Mouse (Mus musculus): ENCODE measurements around the gene Trmt2a.

DNA sequence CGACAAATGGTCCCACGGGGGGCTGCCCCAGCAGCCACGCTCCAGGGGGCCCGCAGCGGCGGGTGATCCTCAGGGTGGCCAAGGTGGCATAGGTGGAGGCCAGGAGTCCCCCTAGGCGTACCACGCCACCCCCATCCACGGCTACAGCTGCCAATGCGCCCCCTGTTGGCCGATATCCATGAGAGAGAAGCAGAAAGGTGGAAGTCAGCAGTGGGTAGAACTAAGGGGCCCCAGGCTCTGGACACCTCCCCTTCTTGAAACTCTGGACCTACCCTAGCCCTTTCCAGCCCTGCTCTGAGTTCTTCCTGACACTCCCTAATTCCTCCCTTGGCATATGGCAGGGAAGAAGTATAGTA lies 27.0 kb upstream of the Trmt2a start:
- TF ChIP-seq CTCF (IDR thresholded peaks at IDR 0.05; ENCODE audit: low read depth) (peak; percentile 32), EP300 (optimal IDR thresholded peaks at IDR 0.05) (no peak)

Measured in stomach, postnatal 0 days (tissue).